Mouse (Mus musculus): ENCODE results near the gene Aspn.

The Aspn gene

GRCm38 (mm10) chr13:49544279-49544678, at the start of gene Aspn:
TSS of gene Aspn (plus strand) at chr13:49544443.
- no peak for DNase-seq (ENCODE audit: low read depth, low spot score)

- DNase-seq (ENCODE audit: low read depth, low spot score) = no peak
These were observed 39.7 kb upstream of the Aspn start, which contains the start of gene Ecm2 for GRCm38 (mm10) chr13:49504510-49504909. TSS of gene Ecm2 (plus strand) at chr13:49504810.

GRCm38 (mm10) chr13:49505776-49506175, 38.5 kb upstream of the Aspn start:
- DNase-seq (ENCODE audit: low read depth, low spot score) = no peak

- no peak for DNase-seq (ENCODE audit: low read depth, low spot score)
These were observed 37.1 kb upstream of the Aspn start for GRCm38 (mm10) chr13:49507176-49507575.

GRCm38 (mm10) chr13:49518761-49519160, 25.5 kb upstream of the Aspn start:
- DNase-seq (ENCODE audit: low read depth, low spot score) = no peak

GRCm38 (mm10) chr13:49526235-49526634, 18.0 kb upstream of the Aspn start:
- no peak for DNase-seq (ENCODE audit: low read depth, low spot score)

GRCm38 (mm10) chr13:49530636-49531035, 13.6 kb upstream of the Aspn start:
- DNase-seq (ENCODE audit: low read depth, low spot score) = no peak

- no peak for DNase-seq (ENCODE audit: low read depth, low spot score)
These were observed 7.3 kb upstream of the Aspn start for GRCm38 (mm10) chr13:49536946-49537345.

- no peak for DNase-seq (ENCODE audit: low read depth, low spot score)
These were observed 5.5 kb upstream of the Aspn start for GRCm38 (mm10) chr13:49538693-49539092.

- DNase-seq (ENCODE audit: low read depth, low spot score) = no peak
These were observed 1.4 kb downstream of the Aspn start for GRCm38 (mm10) chr13:49545646-49546045.

GRCm38 (mm10) chr13:49546517-49546916, 2.3 kb downstream of the Aspn start:
- DNase-seq (ENCODE audit: low read depth, low spot score) = no peak

- no peak for DNase-seq (ENCODE audit: low read depth, low spot score)
These were observed 3.4 kb downstream of the Aspn start for GRCm38 (mm10) chr13:49547563-49548150.

- no peak for DNase-seq (ENCODE audit: low read depth, low spot score)
These were observed 5.4 kb downstream of the Aspn start for GRCm38 (mm10) chr13:49549616-49550015.

- no peak for DNase-seq (ENCODE audit: low read depth, low spot score)
These were observed 10.3 kb downstream of the Aspn start for GRCm38 (mm10) chr13:49554519-49554918.

GRCm38 (mm10) chr13:49556203-49556602, 12.0 kb downstream of the Aspn start:
- peak; percentile 5 for DNase-seq (ENCODE audit: low read depth, low spot score)

- DNase-seq (ENCODE audit: low read depth, low spot score) = peak; percentile 29
These were observed 12.7 kb downstream of the Aspn start for GRCm38 (mm10) chr13:49556924-49557323.

- peak; percentile 59 for DNase-seq (ENCODE audit: low read depth, low spot score)
These were observed 14.9 kb downstream of the Aspn start for GRCm38 (mm10) chr13:49559185-49559584.

GRCm38 (mm10) chr13:49560886-49561285, 16.6 kb downstream of the Aspn start:
- no peak for DNase-seq (ENCODE audit: low read depth, low spot score)

GRCm38 (mm10) chr13:49564347-49564746, 20.1 kb downstream of the Aspn start:
- no peak for DNase-seq (ENCODE audit: low read depth, low spot score)

- DNase-seq (ENCODE audit: low read depth, low spot score) = no peak
These were observed 26.1 kb downstream of the Aspn start for GRCm38 (mm10) chr13:49570371-49570770.

- no peak for DNase-seq (ENCODE audit: low read depth, low spot score)
These were observed 27.2 kb downstream of the Aspn start for GRCm38 (mm10) chr13:49571418-49571817.

GRCm38 (mm10) chr13:49581541-49582530, 37.6 kb downstream of the Aspn start, which contains the start of gene Omd:
TSS of gene Omd (plus strand) at chr13:49582462.
- no peak for DNase-seq (ENCODE audit: low read depth, low spot score)

GRCm38 (mm10) chr13:49583859-49584258, 39.6 kb downstream of the Aspn start:
- no peak for DNase-seq (ENCODE audit: low read depth, low spot score)
